Mouse (Mus musculus) stomach, postnatal 0 days (tissue): ENCODE measurements around the gene Map2k6.
A peak's percentile ranks its signal among the peaks of the same experiment; 100 is the strongest.

Experiments used
- CTCF ChIP-seq: IDR thresholded peaks from 2 replicates; pipeline ENCODE4 v1.5.1; 2016; ENCODE audit warnings: antibody characterized with exemption, low read depth, mild to moderate bottlenecking, moderate library complexity
- EP300 ChIP-seq: optimal IDR thresholded peaks from 2 replicates; pipeline ENCODE3; 2016; ENCODE audit warnings: antibody characterized with exemption

- TF ChIP-seq CTCF (peak; percentile 89), EP300 (no peak)
Measured at GRCm38 (mm10) chr11:110483165-110483564, 84.2 kb downstream of the Map2k6 start.
